Mouse (Mus musculus) kidney, postnatal 25 days (tissue): ENCODE data around the gene Thumpd3.

Source experiments
- DNase-seq, 2 experiments: peaks; one replicate each; pipeline ENCODE4 v3.0.0; 2021; ENCODE audit warnings: mixed read lengths in 2 of 2

Gene Thumpd3

GRCm38 (mm10) chr6:113037946-113038734 is 7.9 kb upstream of the Thumpd3 start:
- peak; percentile 73 to 81 for DNase-seq

DNA sequence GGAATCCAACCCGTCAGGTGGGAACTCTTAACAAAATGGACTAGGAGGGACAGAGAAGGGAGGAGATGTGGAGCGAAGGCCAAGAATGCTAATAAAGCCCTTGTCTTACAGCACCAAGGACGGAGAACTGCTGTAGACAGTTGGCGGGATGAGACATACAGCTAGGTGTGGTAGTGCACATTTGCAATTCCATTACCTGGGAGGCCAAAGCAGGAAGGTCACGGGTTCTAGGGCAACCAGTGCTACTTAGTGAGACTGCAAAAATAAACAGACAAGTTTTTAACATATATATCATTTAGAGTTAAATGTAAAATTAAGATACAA is 7.3 kb upstream of the Thumpd3 start:
- DNase-seq, result no peak

- no peak for DNase-seq
Observed at GRCm38 (mm10) chr6:113040319-113040718, 5.7 kb upstream of the Thumpd3 start.

DNA sequence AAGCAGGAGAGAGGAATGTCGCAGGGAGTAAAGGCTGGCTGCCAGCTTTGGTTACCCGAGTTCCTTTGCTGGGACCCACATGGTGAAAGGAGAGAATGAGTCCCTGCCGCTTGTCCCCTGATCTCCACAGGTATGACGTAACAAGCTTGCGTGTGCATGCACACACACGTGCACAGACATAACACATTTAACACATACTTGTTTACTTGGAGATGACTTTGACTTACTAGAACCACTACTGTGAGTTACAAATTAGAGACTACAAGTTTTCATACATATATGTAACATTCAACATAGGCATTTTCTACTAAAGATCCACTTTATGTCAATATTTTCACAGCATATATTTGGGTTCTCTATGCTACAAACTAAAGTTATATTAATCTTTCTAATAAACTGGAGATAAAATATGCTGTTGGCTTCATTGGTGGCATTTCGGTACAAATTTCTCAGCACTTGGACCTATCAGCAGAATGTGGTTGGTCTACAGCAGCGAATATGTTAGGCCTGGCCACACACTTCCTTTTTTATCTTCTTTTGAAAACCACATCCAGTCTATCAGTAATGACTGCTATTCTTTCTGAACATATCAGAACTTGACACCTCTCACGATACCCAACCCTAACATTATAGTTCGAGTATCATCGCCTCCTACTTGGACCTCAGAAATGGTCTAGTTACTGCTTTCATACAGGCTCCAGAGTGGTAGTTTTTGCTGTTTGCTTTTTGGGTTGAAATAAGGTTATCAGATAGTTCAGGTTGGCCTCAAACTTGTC is 4.6 kb upstream of the Thumpd3 start:
- no peak for DNase-seq

- DNase-seq, result peak in 1 of 2 experiments; percentile 61
Observed at GRCm38 (mm10) chr6:113045575-113045974, 450 bp upstream of the Thumpd3 start.

- no peak for DNase-seq
Observed at GRCm38 (mm10) chr6:113047016-113047746, 1.2 kb downstream of the Thumpd3 start.

DNA sequence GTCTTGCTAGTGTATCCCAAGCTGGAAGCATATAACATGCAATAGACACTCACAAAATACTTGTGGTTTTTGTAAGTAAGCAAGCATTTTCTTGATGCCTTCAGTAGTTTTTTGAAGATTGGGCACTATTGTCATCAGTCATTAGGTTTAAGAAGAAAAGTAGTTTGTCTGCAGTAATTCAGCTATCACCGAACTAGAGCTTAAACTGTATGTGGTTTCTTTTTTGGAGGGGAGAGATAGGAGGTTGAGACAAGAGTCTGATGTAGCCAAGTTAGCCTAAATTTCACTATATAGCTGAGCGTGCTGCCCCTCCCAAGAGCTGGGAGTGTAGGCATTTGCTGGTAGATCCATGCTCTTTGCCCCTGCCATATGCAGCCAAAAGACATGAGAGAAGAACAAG is 2.3 kb downstream of the Thumpd3 start:
- no peak for DNase-seq

GRCm38 (mm10) chr6:113049159-113049558 is 3.1 kb downstream of the Thumpd3 start:
- DNase-seq, result no peak

- no peak for DNase-seq
Observed at GRCm38 (mm10) chr6:113052972-113053371, 6.9 kb downstream of the Thumpd3 start.

DNA sequence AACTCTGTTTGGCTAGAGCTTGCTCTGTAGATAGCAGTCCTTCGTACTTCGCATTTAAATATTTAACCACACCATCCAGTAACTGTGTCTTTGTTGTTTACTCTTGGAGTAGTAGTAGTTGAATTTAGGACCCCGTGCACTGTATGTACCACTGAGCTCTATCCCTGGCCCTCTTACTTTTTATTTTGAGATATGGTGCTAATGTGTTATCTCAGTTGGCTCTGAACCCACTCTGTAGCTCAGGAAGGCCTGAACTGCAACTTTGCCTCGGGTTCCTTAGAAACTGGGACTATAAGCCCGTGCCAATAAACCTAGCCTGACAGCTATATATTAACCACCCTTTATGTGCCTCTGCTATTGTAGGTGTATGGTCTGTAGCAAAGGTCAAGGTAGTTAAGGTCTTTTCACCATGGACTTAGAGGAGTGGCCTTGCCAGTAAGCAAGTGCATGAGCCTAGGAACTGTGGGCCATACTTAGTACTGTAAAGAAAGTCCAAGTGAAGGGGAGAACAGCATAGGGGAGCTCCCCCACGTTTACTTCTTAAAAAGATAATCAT is 8.6 kb downstream of the Thumpd3 start:
- no peak for DNase-seq

DNA sequence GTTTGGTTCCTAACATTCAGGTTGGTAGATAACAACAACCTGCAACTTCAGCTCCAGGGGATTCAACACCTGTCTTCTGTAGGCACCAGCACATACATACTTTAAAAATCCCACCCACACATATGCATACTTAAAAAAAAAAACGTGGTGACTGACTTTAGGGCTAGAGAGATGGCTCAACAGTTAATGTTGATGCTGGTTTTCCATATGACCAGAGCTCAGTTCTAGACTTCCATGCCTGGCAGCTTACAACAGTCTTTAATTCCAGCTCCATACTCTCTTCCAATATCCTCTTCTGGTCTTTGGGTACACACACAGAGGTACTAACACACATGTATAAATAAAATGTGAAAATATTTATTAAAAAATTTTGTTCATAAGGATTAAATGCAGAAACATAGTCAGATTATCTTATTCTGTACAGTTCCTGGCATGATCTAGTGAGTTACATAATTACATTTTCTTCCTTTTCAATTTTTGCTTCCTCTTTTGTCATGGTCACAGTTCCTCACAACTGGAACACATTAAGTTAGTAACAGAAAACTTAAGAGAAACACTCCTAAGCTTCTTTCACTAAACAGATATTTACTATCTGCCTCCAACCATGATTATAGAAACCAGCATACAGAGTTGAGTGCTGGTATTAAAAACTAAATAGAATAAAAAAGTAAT is 15.0 kb downstream of the Thumpd3 start:
- DNase-seq, result no peak

DNA sequence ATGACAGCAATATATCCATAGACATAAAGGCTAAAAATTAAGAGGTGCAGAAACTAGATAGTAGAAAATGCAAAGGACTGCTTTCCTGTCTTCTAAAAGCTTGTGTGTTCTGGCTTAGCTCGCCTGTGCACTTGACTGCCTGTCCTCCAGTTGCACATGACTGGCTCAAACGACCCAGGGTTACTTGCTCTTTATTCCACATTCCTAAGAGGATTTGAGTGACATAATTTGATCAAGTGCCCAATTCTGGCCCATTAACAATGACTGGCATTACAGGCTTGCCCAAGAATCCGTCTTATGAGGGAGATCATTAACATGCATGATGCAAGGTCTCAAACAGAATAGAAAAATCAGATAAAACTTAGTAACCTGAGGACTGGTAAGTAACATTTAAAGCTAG is 16.2 kb downstream of the Thumpd3 start:
- peak; percentile 57 to 80 for DNase-seq

- no peak for DNase-seq
Observed at GRCm38 (mm10) chr6:113063363-113063762, 17.3 kb downstream of the Thumpd3 start.

GRCm38 (mm10) chr6:113065186-113065585 is 19.2 kb downstream of the Thumpd3 start:
- no peak for DNase-seq

GRCm38 (mm10) chr6:113069154-113069553 is 23.1 kb downstream of the Thumpd3 start:
- DNase-seq, result no peak

GRCm38 (mm10) chr6:113075261-113075660 is 29.2 kb downstream of the Thumpd3 start:
- DNase-seq, result no peak

DNA sequence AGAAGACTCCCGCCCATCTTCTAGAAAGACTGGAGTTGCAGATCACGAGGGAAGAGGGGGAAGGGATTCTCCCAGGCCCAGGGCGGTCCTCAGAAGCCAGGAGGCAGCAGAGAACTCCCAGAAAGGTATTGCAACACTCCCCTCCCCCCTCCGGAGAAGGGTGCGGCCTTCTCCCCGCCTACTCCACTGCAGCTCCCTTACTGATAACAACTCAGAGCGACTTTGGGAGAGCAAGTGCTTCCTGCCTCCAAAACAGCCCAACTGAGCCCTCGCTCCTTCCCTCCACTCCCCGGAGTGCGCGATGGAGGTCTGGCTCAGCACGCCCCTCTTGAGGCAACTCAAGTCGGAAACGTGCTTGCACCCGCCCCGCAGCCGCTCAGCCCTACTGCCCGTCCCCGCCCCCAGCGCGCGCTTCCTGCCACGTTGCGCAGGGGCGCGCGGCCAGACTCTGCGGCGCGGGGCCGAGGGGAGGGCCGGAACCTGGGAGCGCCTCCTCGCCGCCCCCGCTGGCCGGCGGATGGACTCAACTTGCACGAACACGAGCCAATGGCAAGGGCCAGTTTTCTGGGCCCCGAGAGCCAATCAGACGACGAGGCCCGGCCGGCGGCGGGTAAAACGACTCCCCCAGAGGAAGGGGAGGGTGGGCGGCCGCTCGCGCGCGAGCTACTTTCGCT is 30.1 kb downstream of the Thumpd3 start:
- peak; percentile 95 to 98 for DNase-seq

DNA sequence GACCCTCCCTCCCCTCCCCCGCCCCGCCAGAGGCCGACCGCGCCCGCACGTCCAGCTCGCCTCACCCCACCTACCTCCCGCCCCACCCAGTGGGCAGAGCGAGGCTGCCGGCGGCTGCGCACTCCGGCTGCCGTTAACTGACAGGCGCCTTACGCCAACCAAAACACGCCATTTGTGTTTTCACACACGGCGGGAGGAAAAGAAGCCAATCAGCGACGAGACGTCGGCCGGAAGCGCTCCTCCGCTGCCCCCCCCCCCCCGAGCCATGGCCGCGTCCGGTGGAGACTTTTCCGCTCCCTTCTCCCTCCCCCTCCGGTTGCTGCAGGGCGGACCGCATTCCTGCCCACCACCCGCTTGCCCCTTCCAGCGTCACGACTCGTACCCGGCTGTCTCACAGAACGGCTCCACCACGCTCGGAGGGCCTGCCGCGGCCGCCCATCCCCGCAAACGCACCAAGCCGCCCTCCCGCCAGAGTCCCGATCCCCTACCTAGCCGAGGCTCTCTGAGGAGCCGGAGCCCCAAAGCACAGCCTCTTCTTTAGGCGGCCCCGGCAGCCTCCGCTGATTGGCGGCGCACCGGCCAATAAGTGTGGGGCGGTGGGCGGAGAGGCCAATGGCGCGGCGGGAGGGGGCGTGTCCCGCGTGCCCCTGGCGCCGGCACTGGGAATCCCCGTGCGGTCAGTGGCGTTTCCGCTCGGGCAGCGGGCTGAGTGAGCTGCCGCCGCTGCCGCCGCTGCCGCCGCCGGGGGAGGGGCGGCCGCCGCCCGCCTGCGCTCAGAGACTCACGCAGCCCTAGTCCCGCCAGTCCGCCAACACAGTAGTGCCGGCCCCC is 30.9 kb downstream of the Thumpd3 start, which contains the start of gene Setd5:
TSS of gene Setd5 (plus strand) at position 680 of the 831 bp plus-strand sequence.
- peak; percentile 97 to 100 for DNase-seq

DNA sequence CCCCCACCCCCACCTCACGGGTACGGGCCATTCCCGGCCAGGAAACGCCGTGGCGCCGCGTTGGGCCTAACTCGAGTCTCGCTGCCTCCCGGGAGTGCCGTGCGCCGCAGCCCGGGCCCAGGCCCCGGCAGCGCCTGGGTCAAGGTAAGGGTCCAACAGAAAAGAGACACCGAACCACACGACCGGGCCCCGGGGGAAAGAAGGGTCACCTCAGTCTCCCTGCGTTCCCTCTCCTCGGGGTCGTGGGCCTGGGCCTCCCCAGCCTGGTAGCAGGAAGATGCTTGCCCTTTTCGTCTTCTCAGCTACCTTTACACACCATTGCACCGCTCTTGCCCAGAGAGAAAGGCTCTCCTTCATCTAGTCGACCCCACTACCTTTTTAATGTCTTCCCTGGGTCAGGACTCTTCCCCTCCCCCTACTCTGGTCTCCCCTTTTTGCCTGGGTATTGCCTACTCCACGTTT is 31.6 kb downstream of the Thumpd3 start:
- DNase-seq, result no peak

GRCm38 (mm10) chr6:113078031-113078721 is 32.2 kb downstream of the Thumpd3 start:
- peak; percentile 24 to 47 for DNase-seq
